In genomic region chr17:65351836-65352235, GRCm38 (mm10) we compare ENCODE assay signal across 25 mouse cellular contexts.
A peak's percentile ranks its signal among the peaks of the same experiment; 100 is the strongest.
DNase-seq lines count a peak whose midpoint lies in the region; ATAC-seq lines count a peak whose summit lies in the region.
"Had no signal": no experiment of that assay in that cellular context is flagged by ENCODE, and none has a peak within 500 bp of the region (broad histone marks: within the 10 kb centered on the region; RNA-seq: fewer than 3 reads in every experiment).

No protein-coding gene starts in this region.

- no peak overlapping the region for H3K9ac ChIP-seq in hindbrain, embryonic 16.5 days (ENCODE audit: low read depth, low read length)
- H3K9ac ChIP-seq: forebrain, embryonic 13.5 days; hindbrain, embryonic 15.5 days; kidney, embryonic 15.5 days; liver, embryonic 15.5 days; lung, embryonic 14.5 days had no signal

- H3K27me3 ChIP-seq in hindbrain, embryonic 16.5 days (replicated peaks; ENCODE audit: control insufficient read depth, insufficient read depth, low read length): no peaks in the 10 kb centered on the region
- H3K27me3 ChIP-seq: forebrain, embryonic 13.5 days; hindbrain, embryonic 15.5 days; kidney, embryonic 15.5 days; liver, embryonic 15.5 days had no signal

- intact Hi-C loops in left cerebral cortex, postnatal 10 days (cut with DNase I): no loop called here

- H3K27ac ChIP-seq in hindbrain, embryonic 16.5 days (ENCODE audit: low read depth, low read length): no peak overlapping the region
- H3K27ac ChIP-seq: forebrain, embryonic 13.5 days; hindbrain, embryonic 10.5 days; hindbrain, embryonic 15.5 days; kidney, embryonic 15.5 days; liver, embryonic 15.5 days had no signal

- no peak overlapping the region for H3K4me3 ChIP-seq in hindbrain, embryonic 16.5 days (ENCODE audit: low read length)
- H3K4me3 ChIP-seq: forebrain, embryonic 13.5 days; hindbrain, embryonic 10.5 days; hindbrain, embryonic 15.5 days; kidney, embryonic 15.5 days; liver, embryonic 15.5 days had no signal

- H3K4me1 ChIP-seq in hindbrain, embryonic 16.5 days (ENCODE audit: control insufficient read depth, insufficient read depth, low read depth, low read length): no peaks in the 10 kb centered on the region
- H3K4me1 ChIP-seq: forebrain, embryonic 13.5 days; hindbrain, embryonic 10.5 days; hindbrain, embryonic 15.5 days; kidney, embryonic 15.5 days; liver, embryonic 15.5 days had no signal

- peaks cover 3% of the 10 kb centered on the region; the same call in 1 of the 2 replicates for H3K9me3 ChIP-seq in hindbrain, embryonic 16.5 days (ENCODE audit: control insufficient read depth, low read length)
- H3K9me3 ChIP-seq: forebrain, embryonic 13.5 days; hindbrain, embryonic 15.5 days; liver, embryonic 15.5 days had no signal

- H3K4me2 ChIP-seq in hindbrain, embryonic 16.5 days (ENCODE audit: low read length): no peak overlapping the region
- H3K4me2 ChIP-seq: forebrain, embryonic 13.5 days; hindbrain, embryonic 15.5 days; kidney, embryonic 15.5 days; liver, embryonic 15.5 days; lung, embryonic 14.5 days had no signal

- 88% methylated on average over 8 of the region's 8 CpGs for WGBS in hindbrain, embryonic 16.5 days

- peak; percentile 48 to 52 for DNase-seq in left cerebral cortex, adult 18-20 months (ENCODE audit: low spot score in 2 of 2)
- DNase-seq in left cerebral cortex, postnatal 10 days (ENCODE audit: extremely low spot score in 1 of 2, low spot score in 2 of 2): no peak
- DNase-seq in left cerebral cortex, adult 9 months (ENCODE audit: low spot score in 2 of 2): peak; percentile 23 to 73
- DNase-seq in right cerebral cortex, postnatal 14 days: peak; percentile 13
- no peak for DNase-seq in spleen, postnatal 10 days (ENCODE audit: low spot score in 2 of 2)
- DNase-seq: adrenal gland, postnatal 36 days; B cell, adult 2 months; cerebellum, adult 2 months; cerebellum, postnatal 36 days; gastrocnemius, postnatal 14 days; heart, postnatal 14 days; kidney, adult 18-20 months; kidney, postnatal 25 days; liver; lung, embryonic 14.5 days; lung, postnatal 14 days; midbrain, embryonic 14.5 days; thymus, adult 18-20 months; thymus, postnatal 4 days had no signal

- H3K36me3 ChIP-seq in hindbrain, embryonic 16.5 days (ENCODE audit: control insufficient read depth, insufficient read depth, low read length): no peaks in the 10 kb centered on the region
- H3K36me3 ChIP-seq: hindbrain, embryonic 10.5 days; hindbrain, embryonic 15.5 days; kidney, embryonic 15.5 days; liver, embryonic 15.5 days had no signal

- no peak for ATAC-seq in hindbrain, embryonic 16.5 days
- ATAC-seq: forebrain, embryonic 13.5 days had no signal

Comparison
In these comparisons a context has a peak if more than half of its experiments do, and no peak if none do; other contexts are left out.
1. DNase-seq: peak in left cerebral cortex, adult 18-20 months (2 of 2), left cerebral cortex, adult 9 months (2 of 2) and right cerebral cortex, postnatal 14 days (single experiment); none in left cerebral cortex, postnatal 10 days (0 of 2) and spleen, postnatal 10 days (0 of 2).